Mouse (Mus musculus) embryonic fibroblast, embryonic 13.5 days (primary cell): ENCODE data around the gene Tvp23a. TPM values are rescaled to one million over a fixed set of nuclear protein-coding genes. Genes with fewer than 3 reads are reported as not detected.

ENCODE experiments used
- H3K27ac ChIP-seq: 2 replicates; pipeline ENCODE4 v1.5.1; 2012; ENCODE audit warnings: low read length, control low read depth, inconsistent platforms; ENCODE audit not compliant: insufficient read depth
- H3K4me1 ChIP-seq: 2 replicates; pipeline ENCODE4 v1.6.1; 2011; ENCODE audit warnings: low read length; ENCODE audit not compliant: control insufficient read depth, insufficient read depth
- H3K4me3 ChIP-seq: 2 replicates; pipeline ENCODE4 v1.5.1; 2011; ENCODE audit warnings: mild to moderate bottlenecking, control low read depth, low read length; ENCODE audit not compliant: insufficient read depth
- CTCF ChIP-seq: IDR thresholded peaks from 2 replicates; pipeline ENCODE4 v1.5.1; 2011; ENCODE audit warnings: mild to moderate bottlenecking, control low read depth, low read length, moderate library complexity, borderline replicate concordance; ENCODE audit not compliant: insufficient read depth
- POLR2A ChIP-seq: IDR thresholded peaks from 2 replicates; pipeline ENCODE4 v1.6.1; 2011; ENCODE audit warnings: low read depth, mild to moderate bottlenecking, control low read depth, low read length, moderate library complexity
- polyA plus RNA-seq: library from polyadenylated mRNA; stranded (reverse); fragments of >200 nt; gene quantifications from 2 replicates; pipeline ENCODE4 v1.2.4, GENCODE M21; 2011; ENCODE audit warnings: low read depth; ENCODE audit not compliant: missing spikeins, insufficient read length

Gene Tvp23a
- polyA plus RNA-seq, 1 experiment = 15.0 TPM

DNA sequence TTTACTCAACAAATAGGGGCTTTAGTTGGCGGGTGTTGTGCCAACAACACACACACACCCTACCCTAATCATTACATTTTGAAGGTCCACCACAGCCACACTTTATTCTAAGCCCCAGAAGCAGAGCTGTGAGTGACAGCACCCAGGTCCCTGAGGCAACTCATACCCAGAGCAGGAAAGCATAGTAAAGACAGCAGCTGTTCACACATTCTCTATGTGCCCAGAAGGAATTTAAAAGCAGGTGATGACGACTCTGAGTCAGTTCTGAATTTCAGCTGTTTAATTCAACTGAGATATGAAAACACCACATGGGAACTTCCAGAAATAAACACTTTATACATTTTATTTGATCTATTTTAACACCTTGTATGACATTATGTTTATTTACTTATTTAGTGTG is 67.6 kb downstream of the Tvp23a start:
- H3K4me3 ChIP-seq = no peak overlapping the region
- H3K27ac ChIP-seq = no peak overlapping the region
- TF ChIP-seq CTCF (no peak), POLR2A (no peak)
- no peaks in the 10 kb centered on the region for H3K4me1 ChIP-seq

DNA sequence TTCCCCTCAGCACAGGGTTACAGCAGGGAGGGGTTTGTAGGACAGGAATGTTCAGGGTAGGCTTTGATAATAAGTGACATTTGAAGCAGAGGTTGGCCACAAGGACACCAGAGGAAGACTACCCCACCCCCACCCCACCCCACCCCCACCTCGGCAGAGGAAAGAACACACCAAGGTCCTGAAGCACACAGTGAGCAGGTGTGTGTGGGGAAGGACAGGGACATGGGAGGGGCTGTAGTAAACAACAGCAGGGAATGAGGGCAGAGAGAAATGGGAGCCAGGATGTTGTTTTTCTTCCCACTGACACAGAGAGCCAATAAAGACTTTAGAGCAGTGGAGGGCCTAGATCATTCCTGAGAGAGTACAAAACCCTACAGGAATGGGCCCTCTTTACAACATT is 69.9 kb downstream of the Tvp23a start:
- TF ChIP-seq POLR2A = no peak
- TF ChIP-seq CTCF = no peak
- Histone ChIP-seq H3K27ac (no peak overlapping the region), H3K4me1 (no peaks in the 10 kb centered on the region), H3K4me3 (no peak overlapping the region)

- Histone ChIP-seq H3K27ac (no peak overlapping the region), H3K4me3 (no peak overlapping the region), H3K4me1 (no peaks in the 10 kb centered on the region)
- TF ChIP-seq CTCF = no peak
- no peak for TF ChIP-seq POLR2A
These were observed 72.7 kb downstream of the Tvp23a start for GRCm38 (mm10) chr16:10374254-10375011.

DNA sequence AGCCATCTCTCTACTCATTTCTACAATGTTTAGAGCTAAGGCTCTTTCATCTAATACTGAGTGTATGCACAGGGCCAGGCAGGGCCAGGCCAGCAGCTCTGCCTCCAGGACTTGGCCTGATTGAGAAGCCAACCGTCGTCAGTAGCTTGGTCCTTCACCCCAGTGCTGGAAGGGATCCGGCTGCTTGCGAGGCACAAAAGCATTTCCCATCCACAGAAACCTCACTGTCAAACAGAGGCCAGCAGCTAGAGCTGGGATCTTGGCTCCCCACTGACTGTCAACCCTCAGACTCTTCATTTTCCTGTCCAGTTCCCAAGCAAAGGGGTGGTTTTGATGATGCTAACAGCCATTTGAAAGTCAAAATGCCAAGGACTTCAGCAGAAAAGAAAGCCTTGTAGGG is 74.8 kb downstream of the Tvp23a start:
- Histone ChIP-seq H3K27ac (no peak overlapping the region), H3K4me3 (no peak overlapping the region), H3K4me1 (no peaks in the 10 kb centered on the region)
- TF ChIP-seq POLR2A = no peak
- no peak for TF ChIP-seq CTCF

Other genes starting within 250 kb of the Tvp23a start
- 127 TPM in 2 replicates for gene Emp2, start 133.4 kb downstream of the Tvp23a start, polyA plus RNA-seq
- not detected in 2 replicates for gene Tekt5, start 51.9 kb downstream of the Tvp23a start, polyA plus RNA-seq
- gene Nubp1, start 35.4 kb downstream of the Tvp23a start, polyA plus RNA-seq = 19.9 and 24.1 TPM in 2 replicates
- not detected in 2 replicates for gene Ciita, start 32.7 kb upstream of the Tvp23a start, polyA plus RNA-seq
- gene Dexi, start 95.7 kb upstream of the Tvp23a start, polyA plus RNA-seq = 13.3 and 17.1 TPM in 2 replicates
- gene Clec16a, start 98.0 kb upstream of the Tvp23a start, polyA plus RNA-seq = 16.1 and 23.0 TPM in 2 replicates